Mouse (Mus musculus) hindbrain, embryonic 14.5 days (tissue): ENCODE data around the gene Slc25a21. TPM values are rescaled to one million over a fixed set of nuclear protein-coding genes. Genes with fewer than 3 reads are reported as not detected.

Source experiments
- polyA plus RNA-seq: library from polyadenylated mRNA; unstranded; fragments of >200 nt; fragmentation: Nextera tagmentation; extraction: Ambion mirVana; gene quantifications from 2 replicates; pipeline ENCODE4 v1.2.1, GENCODE M21; 2014

The Slc25a21 gene
- polyA plus RNA-seq, 1 experiment from 2014 or later: 0.36 TPM

Other genes with a start within 250 kb of the Slc25a21 start
- gene Prps1l3, start 32.9 kb upstream of the Slc25a21 start, polyA plus RNA-seq: 30.0 and 31.0 TPM in 2 replicates
- 4.9 and 5.0 TPM in 2 replicates for gene Mipol1, start 33.0 kb upstream of the Slc25a21 start, polyA plus RNA-seq